Mouse (Mus musculus): ENCODE results near the gene Wfdc21. TPM values are rescaled to one million over a fixed set of nuclear protein-coding genes. Genes with fewer than 3 reads are reported as not detected.

Gene Wfdc21
- polyA plus RNA-seq, 1 experiment from 2014 or later, result not detected

DNA sequence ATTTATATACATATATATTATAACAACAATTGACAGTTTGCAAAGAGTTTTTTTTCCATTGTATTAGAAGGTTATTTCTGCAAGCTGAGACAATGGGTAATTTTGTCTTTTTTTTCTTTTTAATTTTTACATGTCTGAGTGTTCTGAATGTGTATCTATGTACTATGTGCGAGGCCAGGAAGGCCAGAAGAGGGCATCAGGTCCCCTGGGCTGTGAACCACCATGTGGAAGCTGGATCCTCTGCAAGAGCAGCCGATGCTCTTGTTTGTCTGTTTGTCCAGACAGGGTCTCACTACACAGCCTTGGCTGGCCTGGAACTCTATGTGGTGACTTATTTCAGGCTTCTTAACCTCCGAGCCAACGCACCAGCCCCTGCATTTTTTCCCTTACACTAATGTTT, 44.4 kb downstream of the Wfdc21 start:
- Histone ChIP-seq H3K27ac (no peak overlapping the region), H3K4me1 (no peaks in the 10 kb centered on the region), H3K4me3 (no peak overlapping the region), H3K9ac (no peak overlapping the region), H3K27me3 (replicated peaks) (no peaks in the 10 kb centered on the region), H3K9me3 (no peaks in the 10 kb centered on the region), H3K36me3 (replicated peaks) (no peaks in the 10 kb centered on the region), H3K4me2 (no peak overlapping the region)
- 70% methylated on average over 4 of the region's 4 CpGs for WGBS
- ATAC-seq (replicated peaks), result no peak

DNA sequence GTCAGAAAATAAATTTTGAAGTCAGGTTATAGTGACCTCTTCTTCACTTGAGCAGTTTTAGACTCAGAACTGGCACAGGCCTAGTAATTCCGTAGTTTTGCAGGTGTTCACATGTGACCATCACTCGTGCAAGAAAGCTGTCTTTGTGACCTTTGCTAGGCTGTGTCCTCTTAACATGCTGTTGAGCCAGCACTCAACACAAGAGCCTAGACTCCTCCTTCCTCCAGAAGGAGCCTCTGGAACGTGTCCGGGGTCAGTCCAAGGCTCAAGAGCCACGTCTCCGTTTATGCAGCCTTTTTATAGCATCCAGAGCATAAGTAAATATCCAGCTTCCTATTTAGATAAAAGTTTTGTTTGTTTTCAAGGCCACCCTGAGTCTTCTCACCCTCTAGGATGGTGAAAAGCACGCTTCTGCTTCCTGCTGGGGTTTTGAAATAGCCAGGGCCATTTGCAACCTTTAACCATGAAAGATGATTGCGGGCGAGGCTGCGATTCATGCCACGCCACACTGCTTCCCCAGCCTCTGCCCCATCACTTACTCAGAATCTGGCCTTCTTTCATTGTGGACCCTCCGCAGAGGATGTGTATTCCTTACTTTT, 45.7 kb downstream of the Wfdc21 start:
- Histone ChIP-seq H3K9me3 (no peaks in the 10 kb centered on the region), H3K27me3 (replicated peaks) (no peaks in the 10 kb centered on the region), H3K9ac (no peak overlapping the region), H3K4me1 (no peaks in the 10 kb centered on the region), H3K4me3 (no peak overlapping the region), H3K36me3 (replicated peaks) (no peaks in the 10 kb centered on the region), H3K4me2 (no peak overlapping the region), H3K27ac (no peak overlapping the region)
- ATAC-seq (replicated peaks), result no peak
- 80% methylated on average over 12 of the region's 12 CpGs for WGBS

DNA sequence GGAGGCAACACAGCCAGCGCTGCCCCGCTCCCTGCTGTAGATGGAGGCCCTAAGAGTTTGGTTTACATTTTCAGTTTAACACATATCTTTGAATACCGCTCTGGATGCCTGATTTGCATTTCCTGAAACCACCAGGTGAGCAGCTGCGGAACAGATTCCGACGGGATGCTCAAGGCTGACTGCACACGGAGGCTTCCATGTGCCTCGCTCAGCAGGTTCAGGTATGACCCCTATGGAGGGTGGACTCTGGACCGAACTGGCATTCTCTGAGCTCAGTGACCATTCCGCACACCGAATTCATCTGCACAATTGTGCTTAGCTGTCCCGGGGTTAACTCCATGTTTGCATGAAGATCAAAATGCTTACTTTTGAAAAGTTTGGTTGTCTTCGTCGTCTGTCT, 46.5 kb downstream of the Wfdc21 start:
- Histone ChIP-seq H3K4me1 (no peaks in the 10 kb centered on the region), H3K27ac (no peak overlapping the region), H3K4me3 (no peak overlapping the region), H3K9me3 (no peaks in the 10 kb centered on the region), H3K27me3 (replicated peaks) (no peaks in the 10 kb centered on the region), H3K9ac (no peak overlapping the region), H3K36me3 (replicated peaks) (no peaks in the 10 kb centered on the region), H3K4me2 (no peak overlapping the region)
- ATAC-seq (replicated peaks), result no peak
- 83% methylated on average over 14 of the region's 14 CpGs for WGBS

DNA sequence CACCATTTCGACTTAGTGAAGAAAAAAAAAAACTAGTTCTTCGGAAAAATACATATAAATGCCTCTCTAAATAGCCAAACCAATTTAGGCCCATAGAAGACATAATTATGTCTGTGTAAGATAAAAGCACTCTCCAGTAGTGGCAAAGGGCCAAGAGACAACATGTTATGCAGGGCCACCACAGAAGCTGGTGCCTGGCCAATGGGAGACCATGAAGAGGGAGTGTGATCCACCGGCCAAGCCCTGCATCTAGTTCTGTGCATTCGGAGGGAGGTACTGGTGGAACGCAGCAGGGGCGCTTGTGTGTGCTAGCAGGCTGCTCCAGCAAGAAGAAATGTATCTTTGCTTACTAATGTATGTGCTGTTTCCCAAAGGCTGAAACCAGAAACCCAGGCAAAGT, 49.4 kb downstream of the Wfdc21 start:
- Histone ChIP-seq H3K4me1 (no peaks in the 10 kb centered on the region), H3K4me3 (no peak overlapping the region), H3K27ac (no peak overlapping the region), H3K27me3 (replicated peaks) (no peaks in the 10 kb centered on the region), H3K36me3 (replicated peaks) (no peaks in the 10 kb centered on the region), H3K9me3 (no peaks in the 10 kb centered on the region), H3K4me2 (no peak overlapping the region), H3K9ac (no peak overlapping the region)
- ATAC-seq (replicated peaks), result no peak
- 63% methylated on average over 6 of the region's 6 CpGs for WGBS

DNA sequence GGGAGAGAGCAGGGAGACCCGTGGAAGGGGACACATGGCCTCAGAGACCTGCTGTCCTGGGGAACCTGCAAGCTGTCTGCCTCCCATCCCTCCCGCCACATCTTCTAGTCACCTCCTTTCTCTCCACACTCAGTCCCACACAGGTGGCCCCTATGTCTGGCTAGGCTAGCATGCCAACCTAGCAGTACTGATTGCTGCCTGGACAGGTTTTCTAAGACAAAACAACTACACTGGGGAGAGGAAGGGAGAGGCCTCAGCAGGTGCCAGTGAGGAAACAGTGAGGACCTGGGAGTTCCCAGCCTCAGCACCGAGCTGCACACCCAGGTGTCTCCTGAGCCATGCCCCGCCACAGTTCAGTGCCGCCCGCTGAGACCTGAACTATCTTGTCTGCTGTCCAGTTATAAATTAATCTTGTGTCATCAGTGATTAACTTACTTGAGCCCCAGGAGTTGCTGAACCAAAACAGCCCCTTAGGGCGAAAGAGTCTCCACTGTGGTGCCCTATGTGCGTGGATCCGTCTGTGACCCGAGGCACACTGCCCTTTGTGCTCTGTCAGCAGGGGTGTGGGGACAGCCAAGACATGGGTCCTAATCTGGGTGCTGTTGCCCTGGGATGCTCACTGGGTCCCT, 50.4 kb downstream of the Wfdc21 start:
- ATAC-seq (replicated peaks), result no peak
- Histone ChIP-seq H3K4me1 (no peaks in the 10 kb centered on the region), H3K4me2 (no peak overlapping the region), H3K9me3 (no peaks in the 10 kb centered on the region), H3K27ac (no peak overlapping the region), H3K27me3 (replicated peaks) (no peaks in the 10 kb centered on the region), H3K9ac (no peak overlapping the region), H3K36me3 (replicated peaks) (no peaks in the 10 kb centered on the region), H3K4me3 (no peak overlapping the region)
- 83% methylated on average over 10 of the region's 10 CpGs for WGBS

DNA sequence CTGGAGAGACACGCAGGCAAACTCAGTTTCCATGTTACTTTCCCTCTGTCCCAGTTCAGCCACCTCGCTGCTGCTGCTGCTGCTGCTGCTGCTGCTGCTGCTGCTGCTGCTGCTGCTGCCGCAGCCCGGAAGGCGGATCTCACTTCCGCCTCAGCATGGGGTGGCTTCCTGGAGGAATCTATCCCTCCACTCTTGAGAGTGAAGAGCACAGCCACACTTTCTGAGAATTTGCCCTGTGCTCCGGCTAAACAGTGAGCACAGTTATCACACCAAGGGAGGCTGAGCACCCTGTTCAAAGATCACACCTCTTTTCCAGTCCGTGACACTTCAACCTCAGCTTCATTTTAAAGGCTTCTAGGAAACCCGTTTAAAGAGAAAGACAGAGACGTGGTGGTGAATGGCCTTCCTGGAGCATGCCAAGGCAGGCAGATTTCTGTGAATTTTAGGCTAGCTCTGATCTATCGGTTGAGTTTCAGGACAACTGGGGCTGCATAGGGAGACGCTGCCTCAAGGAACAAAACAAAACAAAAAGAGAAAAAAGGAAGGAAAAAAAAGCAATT, 53.2 kb downstream of the Wfdc21 start:
- no peak overlapping the region for H3K4me2 ChIP-seq
- no peak overlapping the region for H3K4me3 ChIP-seq
- H3K27me3 ChIP-seq (replicated peaks), result no peaks in the 10 kb centered on the region
- H3K4me1 ChIP-seq, result no peaks in the 10 kb centered on the region
- H3K9me3 ChIP-seq, result no peaks in the 10 kb centered on the region
- ATAC-seq (replicated peaks), result no peak
- no peak overlapping the region for H3K9ac ChIP-seq
- H3K36me3 ChIP-seq (replicated peaks), result no peaks in the 10 kb centered on the region
- H3K27ac ChIP-seq, result no peak overlapping the region
- WGBS, result 65% methylated on average over 12 of the region's 12 CpGs

DNA sequence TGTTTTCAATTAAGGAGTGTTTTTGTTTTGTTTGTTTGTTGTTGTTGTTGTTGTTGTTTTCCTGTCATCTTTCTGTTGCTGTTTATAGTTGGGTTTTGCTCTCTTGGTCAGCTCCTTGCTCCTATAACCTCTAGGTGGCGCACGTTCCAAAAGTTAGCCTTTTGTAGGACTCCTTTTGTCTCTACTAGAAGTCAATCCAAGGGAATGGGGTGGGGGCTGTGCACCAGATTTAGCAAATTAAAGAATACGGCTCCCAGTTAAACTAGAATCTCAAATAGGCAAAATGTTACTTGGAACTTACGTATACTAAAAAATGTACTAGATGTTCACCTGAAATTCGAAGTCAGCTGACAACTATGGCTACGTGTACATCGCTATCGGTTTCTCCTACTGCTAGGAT, 55.4 kb downstream of the Wfdc21 start:
- H3K4me1 ChIP-seq, result no peaks in the 10 kb centered on the region
- 69% methylated on average over 8 of the region's 8 CpGs for WGBS
- no peaks in the 10 kb centered on the region for H3K9me3 ChIP-seq
- H3K4me3 ChIP-seq, result no peak overlapping the region
- no peaks in the 10 kb centered on the region for H3K36me3 ChIP-seq (replicated peaks)
- H3K27me3 ChIP-seq (replicated peaks), result no peaks in the 10 kb centered on the region
- H3K4me2 ChIP-seq, result no peak overlapping the region
- no peak overlapping the region for H3K27ac ChIP-seq
- no peak for ATAC-seq (replicated peaks)
- H3K9ac ChIP-seq, result no peak overlapping the region

Other genes starting within 250 kb of the Wfdc21 start
- not detected in 2 replicates for gene Heatr9, start 224.8 kb upstream of the Wfdc21 start, polyA plus RNA-seq (2015; fragmentation: Nextera tagmentation; extraction: Ambion mirVana)
- 0.89 TPM in 1 of 2 replicates, not detected in the other for gene Ccl5, start 216.4 kb upstream of the Wfdc21 start, polyA plus RNA-seq (2015; fragmentation: Nextera tagmentation; extraction: Ambion mirVana)
- gene Ccl9, start 168.3 kb upstream of the Wfdc21 start, polyA plus RNA-seq (2015; fragmentation: Nextera tagmentation; extraction: Ambion mirVana), result 1.6 and 2.2 TPM in 2 replicates
- 2.1 and 3.5 TPM in 2 replicates for gene Ccl6, start 153.9 kb upstream of the Wfdc21 start, polyA plus RNA-seq (2015; fragmentation: Nextera tagmentation; extraction: Ambion mirVana)
- not detected in 2 replicates for gene Rpl9-ps1, start 101.3 kb upstream of the Wfdc21 start, polyA plus RNA-seq (2015; fragmentation: Nextera tagmentation; extraction: Ambion mirVana)
- 1.3 and 1.6 TPM in 2 replicates for gene Ccl3, start 97.6 kb upstream of the Wfdc21 start, polyA plus RNA-seq (2015; fragmentation: Nextera tagmentation; extraction: Ambion mirVana)
- 0.56 TPM in 1 of 2 replicates, not detected in the other for gene Ccl4, start 84.4 kb upstream of the Wfdc21 start, polyA plus RNA-seq (2015; fragmentation: Nextera tagmentation; extraction: Ambion mirVana)
- gene Wfdc17, start 42.9 kb upstream of the Wfdc21 start, polyA plus RNA-seq (2015; fragmentation: Nextera tagmentation; extraction: Ambion mirVana), result 0.35 and 0.96 TPM in 2 replicates
- not detected in 2 replicates for gene Wfdc18, start 37.9 kb upstream of the Wfdc21 start, polyA plus RNA-seq (2015; fragmentation: Nextera tagmentation; extraction: Ambion mirVana)
- 41.0 and 42.3 TPM in 2 replicates for gene Heatr6, start 6.8 kb downstream of the Wfdc21 start, polyA plus RNA-seq (2015; fragmentation: Nextera tagmentation; extraction: Ambion mirVana)
- 0.15 TPM in 1 of 2 replicates, not detected in the other for gene Hnf1b, start 103.1 kb downstream of the Wfdc21 start, polyA plus RNA-seq (2015; fragmentation: Nextera tagmentation; extraction: Ambion mirVana)
- 21.5 and 22.7 TPM in 2 replicates for gene Ddx52, start 195.1 kb downstream of the Wfdc21 start, polyA plus RNA-seq (2015; fragmentation: Nextera tagmentation; extraction: Ambion mirVana)
- 29.9 and 33.1 TPM in 2 replicates for gene Synrg, start 217.5 kb downstream of the Wfdc21 start, polyA plus RNA-seq (2015; fragmentation: Nextera tagmentation; extraction: Ambion mirVana)